Mouse (Mus musculus) small intestine, adult 2 months (tissue): ENCODE data around the gene Dtx4. TPM values are rescaled to one million over a fixed set of nuclear protein-coding genes. Genes with fewer than 3 reads are reported as not detected.

ENCODE experiments used
- H3K27ac ChIP-seq: fragments of 200-500 bp; 2 replicates; pipeline ENCODE4 v1.5.1; 2012; ENCODE audit warnings: low read depth, low read length, control low read depth, inconsistent platforms; ENCODE audit not compliant: insufficient read depth
- H3K27me3 ChIP-seq: fragments of 200-500 bp; 2 replicates; pipeline ENCODE4 v1.6.1; 2012; ENCODE audit warnings: mild to moderate bottlenecking, moderate library complexity, low read length, inconsistent platforms; ENCODE audit not compliant: control insufficient read depth, insufficient read depth
- H3K36me3 ChIP-seq: fragments of 200-500 bp; 2 replicates; pipeline ENCODE4 v1.6.1; 2012; ENCODE audit warnings: mild to moderate bottlenecking, low read length, control low read depth, inconsistent platforms; ENCODE audit not compliant: control insufficient read depth, insufficient read depth
- H3K4me1 ChIP-seq: fragments of 200-500 bp; 2 replicates; pipeline ENCODE4 v1.6.1; 2012; ENCODE audit warnings: low read length, inconsistent platforms, mixed read lengths; ENCODE audit not compliant: control insufficient read depth, insufficient read depth, insufficient read length
- H3K4me3 ChIP-seq: fragments of 200-500 bp; 2 replicates; pipeline ENCODE4 v1.5.1; 2012; ENCODE audit warnings: low read depth, mild to moderate bottlenecking, control low read depth, inconsistent platforms, low read length, moderate library complexity
- CTCF ChIP-seq: fragments of 200-500 bp; IDR thresholded peaks from 2 replicates; pipeline ENCODE4 v1.5.1; 2012; ENCODE audit warnings: low read depth, mild to moderate bottlenecking, control low read depth, inconsistent platforms, low read length, moderate library complexity, mixed read lengths; ENCODE audit not compliant: insufficient replicate concordance, insufficient read length; ENCODE audit errors: extremely low read depth
- POLR2A ChIP-seq: fragments of 200-500 bp; IDR thresholded peaks from 2 replicates; pipeline ENCODE4 v1.6.1; 2012; ENCODE audit warnings: low read depth, mild to moderate bottlenecking, control low read depth, inconsistent platforms, low read length, moderate library complexity
- WGBS: fragments of 180-500 bp; shearing (Covaris S2); methylation state at CpG from one replicate; pipeline ENCODE4 v1.1.7; 2018; 5-methylcytosine and 5-hydroxymethylcytosine counted together
- polyA plus RNA-seq: library from polyadenylated mRNA; depleted of rRNA; stranded (reverse); fragments of >200 nt; gene quantifications from 2 replicates; pipeline ENCODE4 v1.2.3, GENCODE M21; 2012

Dtx4 gene
- polyA plus RNA-seq, 1 experiment, result 11.1 TPM

- H3K4me1 ChIP-seq, result peaks cover 23% of the 10 kb centered on the region
These were observed 22.9 kb downstream of the Dtx4 start for GRCm38 (mm10) chr19:12478369-12478768.

GRCm38 (mm10) chr19:12476721-12477270, 24.5 kb downstream of the Dtx4 start:
- WGBS, result 10% methylated on average over 5 of the region's 5 CpGs
- H3K4me3 ChIP-seq, result no peak overlapping the region; the same call in 1 of the 2 replicates
- H3K27me3 ChIP-seq, result no peaks in the 10 kb centered on the region
- TF ChIP-seq CTCF (no peak), POLR2A (no peak; the same call in 1 of the 2 replicates)
- H3K4me1 ChIP-seq, result peaks cover 29% of the 10 kb centered on the region
- H3K27ac ChIP-seq, result peak overlapping the region; percentile 100
- peaks cover 20% of the 10 kb centered on the region for H3K36me3 ChIP-seq

More at GRCm38 (mm10) chr19:12478369-12478768, 22.9 kb downstream of the Dtx4 start:
- H3K27ac ChIP-seq, result no peak overlapping the region
- WGBS, result 77% methylated on average over 6 of the region's 6 CpGs
- no peaks in the 10 kb centered on the region for H3K27me3 ChIP-seq
- peaks cover 28% of the 10 kb centered on the region for H3K36me3 ChIP-seq
- no peak overlapping the region for H3K4me3 ChIP-seq
- TF ChIP-seq POLR2A (no peak), CTCF (no peak)

- 8% methylated on average over 15 of the region's 15 CpGs for WGBS
- peaks cover 31% of the 10 kb centered on the region for H3K4me1 ChIP-seq
- H3K27ac ChIP-seq, result peak overlapping the region; percentile 100
- peaks cover 13% of the 10 kb centered on the region for H3K36me3 ChIP-seq
- H3K4me3 ChIP-seq, result peak overlapping the region; percentile 49
- no peaks in the 10 kb centered on the region for H3K27me3 ChIP-seq
- TF ChIP-seq CTCF (no peak), POLR2A (peak; percentile 63)
These were observed 25.6 kb downstream of the Dtx4 start for GRCm38 (mm10) chr19:12475380-12476250.

GRCm38 (mm10) chr19:12473951-12474350, 27.3 kb downstream of the Dtx4 start:
- 89% methylated on average over 4 of the region's 4 CpGs for WGBS

GRCm38 (mm10) chr19:12473201-12473641, 28.0 kb downstream of the Dtx4 start:
- TF ChIP-seq POLR2A, result no peak
- TF ChIP-seq CTCF, result no peak

More at GRCm38 (mm10) chr19:12473951-12474350, 27.3 kb downstream of the Dtx4 start:
- TF ChIP-seq POLR2A (no peak), CTCF (no peak)
- Histone ChIP-seq H3K4me1 (peaks cover 31% of the 10 kb centered on the region), H3K27me3 (no peaks in the 10 kb centered on the region), H3K27ac (peak overlapping the region; percentile 75), H3K36me3 (peaks cover 11% of the 10 kb centered on the region), H3K4me3 (no peak overlapping the region)

GRCm38 (mm10) chr19:12472381-12472976, 28.8 kb downstream of the Dtx4 start:
- H3K27ac ChIP-seq, result peak overlapping the region; percentile 81
- 20% methylated on average over 5 of the region's 5 CpGs for WGBS
- H3K36me3 ChIP-seq, result peaks cover 9% of the 10 kb centered on the region
- H3K4me3 ChIP-seq, result no peak overlapping the region
- H3K4me1 ChIP-seq, result peaks cover 26% of the 10 kb centered on the region
- TF ChIP-seq CTCF (no peak), POLR2A (no peak)
- no peaks in the 10 kb centered on the region for H3K27me3 ChIP-seq

More at GRCm38 (mm10) chr19:12473201-12473641, 28.0 kb downstream of the Dtx4 start:
- peaks cover 31% of the 10 kb centered on the region for H3K4me1 ChIP-seq
- no peaks in the 10 kb centered on the region for H3K27me3 ChIP-seq
- H3K36me3 ChIP-seq, result peaks cover 13% of the 10 kb centered on the region
- H3K4me3 ChIP-seq, result no peak overlapping the region
- 57% methylated on average over 4 of the region's 4 CpGs for WGBS
- peak overlapping the region; percentile 81 for H3K27ac ChIP-seq
